Mouse (Mus musculus): ENCODE measurements at regions not wholly inside any gene's neighbourhood (a gene's known extent, or its start where the extent isn't known, plus 50 kb on each side); places are given as distances from the start of the nearest gene placed in this dataset.
"Not testable (repeated sequence)": the region's sequence is repeated elsewhere in the genome, so short reads cannot be mapped to it uniquely, and the experiment has no call there.

- no peak for ATAC-seq (ENCODE audit: insufficient number of reproducible peaks, low FRiP score, low TSS enrichment, low read depth)
- no peak overlapping the region for H3K4me3 ChIP-seq (ENCODE audit: low read depth, low read length)
- no peaks in the 10 kb centered on the region for H3K36me3 ChIP-seq (ENCODE audit: control insufficient read depth, insufficient read depth, low read length)
- no peaks in the 10 kb centered on the region for H3K27me3 ChIP-seq (ENCODE audit: control insufficient read depth, insufficient read depth, low read length)
- H3K4me2 ChIP-seq (ENCODE audit: low read depth, severe bottlenecking): no peak overlapping the region
- H3K4me1 ChIP-seq (ENCODE audit: control insufficient read depth, insufficient read depth, low read length): no peaks in the 10 kb centered on the region
- no peak for DNase-seq (ENCODE audit: low spot score)
- no peak overlapping the region for H3K9ac ChIP-seq (ENCODE audit: low read length)
- no peaks in the 10 kb centered on the region for H3K9me3 ChIP-seq (ENCODE audit: control insufficient read depth, low read length)
- WGBS: 90% methylated on average over 1 of the region's 1 CpGs
- no peak overlapping the region for H3K27ac ChIP-seq (replicated peaks; ENCODE audit: low read depth, low read length)
These were observed 65.4 kb upstream of the Vps41 start for GRCm38 (mm10) chr13:18651658-18652057.

GRCm38 (mm10) chr13:18614763-18615616 is 102.1 kb upstream of the Vps41 start:
- no peak overlapping the region for H3K4me3 ChIP-seq (ENCODE audit: low read depth, low read length)
- no peaks in the 10 kb centered on the region for H3K27me3 ChIP-seq (ENCODE audit: control insufficient read depth, insufficient read depth, low read length)
- no peak overlapping the region for H3K9ac ChIP-seq (ENCODE audit: low read length)
- peak overlapping the region; percentile 25 for H3K4me2 ChIP-seq (ENCODE audit: low read depth, severe bottlenecking)
- 0 out of 2 replicates have a peak, but pooled peaks cover 2% of the 10 kb centered on the region for H3K4me1 ChIP-seq (ENCODE audit: control insufficient read depth, insufficient read depth, low read length)
- ATAC-seq (ENCODE audit: insufficient number of reproducible peaks, low FRiP score, low TSS enrichment, low read depth): peak; percentile 78; the same call in 1 of the 2 replicates
- no peaks in the 10 kb centered on the region for H3K36me3 ChIP-seq (ENCODE audit: control insufficient read depth, insufficient read depth, low read length)
- H3K27ac ChIP-seq (replicated peaks; ENCODE audit: low read depth, low read length): no peak overlapping the region
- H3K9me3 ChIP-seq (ENCODE audit: control insufficient read depth, low read length): no peaks in the 10 kb centered on the region
- DNase-seq (ENCODE audit: low spot score): peak; percentile 57
- 19% methylated on average over 18 of the region's 18 CpGs for WGBS

GRCm38 (mm10) chr13:18580718-18581550 is 136.2 kb upstream of the Vps41 start:
- 60% methylated on average over 19 of the region's 19 CpGs for WGBS
- Histone ChIP-seq H3K9ac (ENCODE audit: low read length) (no peak overlapping the region), H3K36me3 (ENCODE audit: control insufficient read depth, insufficient read depth, low read length) (no peaks in the 10 kb centered on the region), H3K27ac (replicated peaks; ENCODE audit: low read depth, low read length) (no peak overlapping the region), H3K9me3 (ENCODE audit: control insufficient read depth, low read length) (no peaks in the 10 kb centered on the region), H3K27me3 (ENCODE audit: control insufficient read depth, insufficient read depth, low read length) (no peaks in the 10 kb centered on the region), H3K4me2 (ENCODE audit: low read depth, severe bottlenecking) (no peak overlapping the region), H3K4me3 (ENCODE audit: low read depth, low read length) (no peak overlapping the region), H3K4me1 (ENCODE audit: control insufficient read depth, insufficient read depth, low read length) (no peaks in the 10 kb centered on the region)
- ATAC-seq (ENCODE audit: insufficient number of reproducible peaks, low FRiP score, low TSS enrichment, low read depth): no peak
- DNase-seq (ENCODE audit: low spot score): no peak

GRCm38 (mm10) chr13:18576016-18576415 is 141.1 kb upstream of the Vps41 start:
- no peak overlapping the region for H3K4me3 ChIP-seq (ENCODE audit: low read depth, low read length)
- no peaks in the 10 kb centered on the region for H3K27me3 ChIP-seq (ENCODE audit: control insufficient read depth, insufficient read depth, low read length)
- no peak for DNase-seq (ENCODE audit: low spot score)
- no peak overlapping the region for H3K27ac ChIP-seq (replicated peaks; ENCODE audit: low read depth, low read length)
- H3K36me3 ChIP-seq (ENCODE audit: control insufficient read depth, insufficient read depth, low read length): no peaks in the 10 kb centered on the region
- H3K9ac ChIP-seq (ENCODE audit: low read length): no peak overlapping the region
- no peaks in the 10 kb centered on the region for H3K9me3 ChIP-seq (ENCODE audit: control insufficient read depth, low read length)
- H3K4me1 ChIP-seq (ENCODE audit: control insufficient read depth, insufficient read depth, low read length): no peaks in the 10 kb centered on the region
- ATAC-seq (ENCODE audit: insufficient number of reproducible peaks, low FRiP score, low TSS enrichment, low read depth): no peak
- no peak overlapping the region for H3K4me2 ChIP-seq (ENCODE audit: low read depth, severe bottlenecking)
- 80% methylated on average over 4 of the region's 4 CpGs for WGBS

- H3K27ac ChIP-seq (replicated peaks; ENCODE audit: low read depth, low read length): no peak overlapping the region
- ATAC-seq (ENCODE audit: insufficient number of reproducible peaks, low FRiP score, low TSS enrichment, low read depth) (no peak), DNase-seq (ENCODE audit: low spot score) (no peak)
- H3K4me1 ChIP-seq (ENCODE audit: control insufficient read depth, insufficient read depth, low read length): no peaks in the 10 kb centered on the region
- no peaks in the 10 kb centered on the region for H3K27me3 ChIP-seq (ENCODE audit: control insufficient read depth, insufficient read depth, low read length)
- H3K9ac ChIP-seq (ENCODE audit: low read length): no peak overlapping the region
- H3K4me2 ChIP-seq (ENCODE audit: low read depth, severe bottlenecking): no peak overlapping the region
- H3K36me3 ChIP-seq (ENCODE audit: control insufficient read depth, insufficient read depth, low read length): no peaks in the 10 kb centered on the region
- H3K4me3 ChIP-seq (ENCODE audit: low read depth, low read length): no peak overlapping the region
- H3K9me3 ChIP-seq (ENCODE audit: control insufficient read depth, low read length): no peaks in the 10 kb centered on the region
- 15% methylated on average over 5 of the region's 5 CpGs for WGBS
These were observed 141.5 kb upstream of the Vps41 start for GRCm38 (mm10) chr13:18575599-18575998.

GRCm38 (mm10) chr13:18542032-18542431 is 144.5 kb upstream of the Pou6f2 start:
- H3K36me3 ChIP-seq (ENCODE audit: control insufficient read depth, insufficient read depth, low read length); H3K4me2 ChIP-seq (ENCODE audit: low read depth, severe bottlenecking); H3K27me3 ChIP-seq (ENCODE audit: control insufficient read depth, insufficient read depth, low read length); H3K9ac ChIP-seq (ENCODE audit: low read length); H3K4me3 ChIP-seq (ENCODE audit: low read depth, low read length); ATAC-seq (ENCODE audit: insufficient number of reproducible peaks, low FRiP score, low TSS enrichment, low read depth); DNase-seq (ENCODE audit: low spot score); H3K27ac ChIP-seq (replicated peaks; ENCODE audit: low read depth, low read length); H3K4me1 ChIP-seq (ENCODE audit: control insufficient read depth, insufficient read depth, low read length); H3K9me3 ChIP-seq (ENCODE audit: control insufficient read depth, low read length): not testable (repeated sequence)
- WGBS: 91% methylated on average over 4 of the region's 4 CpGs

- Histone ChIP-seq H3K27ac (replicated peaks; ENCODE audit: low read depth, low read length) (no peak overlapping the region), H3K27me3 (ENCODE audit: control insufficient read depth, insufficient read depth, low read length) (no peaks in the 10 kb centered on the region), H3K36me3 (ENCODE audit: control insufficient read depth, insufficient read depth, low read length) (no peaks in the 10 kb centered on the region), H3K4me2 (ENCODE audit: low read depth, severe bottlenecking) (no peak overlapping the region), H3K4me1 (ENCODE audit: control insufficient read depth, insufficient read depth, low read length) (no peaks in the 10 kb centered on the region), H3K9me3 (ENCODE audit: control insufficient read depth, low read length) (no peaks in the 10 kb centered on the region), H3K9ac (ENCODE audit: low read length) (no peak overlapping the region), H3K4me3 (ENCODE audit: low read depth, low read length) (no peak overlapping the region)
- ATAC-seq (ENCODE audit: insufficient number of reproducible peaks, low FRiP score, low TSS enrichment, low read depth) (no peak), DNase-seq (ENCODE audit: low spot score) (peak; percentile 62)
- 64% methylated on average over 1 of the region's 1 CpGs for WGBS
These were observed 133.0 kb upstream of the Pou6f2 start for GRCm38 (mm10) chr13:18530509-18530908.

- H3K9me3 ChIP-seq (ENCODE audit: control insufficient read depth, low read length): no peaks in the 10 kb centered on the region; the same call in 1 of the 2 replicates
- no peak overlapping the region for H3K4me2 ChIP-seq (ENCODE audit: low read depth, severe bottlenecking)
- H3K27ac ChIP-seq (replicated peaks; ENCODE audit: low read depth, low read length): no peak overlapping the region
- no peak for ATAC-seq (ENCODE audit: insufficient number of reproducible peaks, low FRiP score, low TSS enrichment, low read depth)
- H3K36me3 ChIP-seq (ENCODE audit: control insufficient read depth, insufficient read depth, low read length): no peaks in the 10 kb centered on the region
- no peaks in the 10 kb centered on the region for H3K27me3 ChIP-seq (ENCODE audit: control insufficient read depth, insufficient read depth, low read length)
- 24% methylated on average over 4 of the region's 4 CpGs for WGBS
- H3K4me1 ChIP-seq (ENCODE audit: control insufficient read depth, insufficient read depth, low read length): no peaks in the 10 kb centered on the region
- no peak for DNase-seq (ENCODE audit: low spot score)
- no peak overlapping the region for H3K4me3 ChIP-seq (ENCODE audit: low read depth, low read length)
- H3K9ac ChIP-seq (ENCODE audit: low read length): no peak overlapping the region
These were observed 100.7 kb upstream of the Pou6f2 start for GRCm38 (mm10) chr13:18498159-18498558.

Data from limb, embryonic 11.5 days (tissue).